Mouse (Mus musculus) layer of hippocampus, adult 11-12 months (tissue): ENCODE results near the gene Cxcr1.
A peak's percentile ranks its signal among the peaks of the same experiment; 100 is the strongest.

Experiments
- DNase-seq: peaks from one replicate; pipeline ENCODE4 v3.0.0; 2022; ENCODE audit warnings: low spot score

Cxcr1 gene

DNA sequence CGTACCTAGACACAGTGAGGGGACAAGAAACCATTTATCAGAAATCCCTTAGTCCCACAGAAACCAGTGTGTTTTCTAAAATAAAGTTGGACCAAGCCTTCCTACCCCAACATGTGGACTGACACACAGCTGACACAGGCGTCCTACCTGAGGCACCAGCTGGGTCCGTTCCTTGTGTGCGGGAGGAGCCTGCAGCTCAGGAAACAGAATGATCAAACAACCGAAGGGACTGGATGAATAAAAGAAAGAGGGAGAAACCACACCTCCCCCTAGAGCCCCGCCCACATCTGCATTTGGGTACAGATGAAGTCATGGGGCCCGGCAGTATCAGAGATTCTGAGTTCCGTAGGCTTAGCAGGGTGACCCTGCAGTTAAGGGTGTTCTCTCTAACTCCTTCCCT is at the start of gene Cxcr1:
Cxcr1 (minus strand) TSS at position 187 of the 400 bp plus-strand sequence.
- DNase-seq, result no peak

DNA sequence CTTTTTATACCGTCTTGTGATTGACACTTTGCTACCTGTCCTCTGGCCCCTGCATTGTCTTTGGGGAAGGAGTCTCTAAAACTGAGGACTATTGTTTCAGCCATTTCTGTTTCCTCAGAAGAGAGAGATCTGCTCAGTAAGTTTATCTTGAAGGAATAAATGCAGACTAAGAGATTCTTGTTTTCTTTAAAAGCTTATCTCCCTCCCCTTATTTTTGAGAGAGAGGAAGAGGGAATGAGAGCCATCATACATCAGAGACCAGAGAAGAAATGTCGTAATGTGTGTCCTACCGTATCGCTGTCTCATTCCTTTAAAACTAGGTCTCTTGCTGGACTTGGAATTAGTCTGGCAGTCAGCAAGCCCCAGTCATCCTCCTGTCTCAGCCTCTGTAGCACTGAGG is 46.4 kb upstream of the Cxcr1 start:
- DNase-seq, result no peak

DNA sequence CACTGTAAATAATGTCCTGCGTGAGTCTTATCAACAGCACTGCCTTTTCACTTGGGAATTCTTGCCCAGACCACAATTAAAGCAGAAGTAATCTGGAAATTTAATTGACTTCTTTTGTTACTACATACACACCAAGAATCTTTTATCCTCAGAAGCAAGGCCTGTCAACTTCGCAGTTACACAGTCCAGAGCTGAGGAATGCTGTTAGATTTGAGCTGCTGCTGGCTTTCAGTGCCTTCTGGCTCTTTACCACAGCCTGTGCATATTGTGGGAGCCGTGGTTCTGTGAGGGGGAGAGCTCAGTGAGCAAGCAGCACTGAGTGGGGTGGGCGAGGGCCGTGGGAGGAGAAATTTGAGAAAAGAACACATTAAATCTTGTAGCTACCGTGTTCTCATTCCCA is 45.9 kb upstream of the Cxcr1 start:
- peak; percentile 72 for DNase-seq

GRCm38 (mm10) chr1:74239618-74240017 is 45.2 kb upstream of the Cxcr1 start:
- DNase-seq, result no peak

GRCm38 (mm10) chr1:74239162-74239561 is 44.7 kb upstream of the Cxcr1 start:
- no peak for DNase-seq

GRCm38 (mm10) chr1:74238136-74238535 is 43.7 kb upstream of the Cxcr1 start:
- DNase-seq, result no peak

DNA sequence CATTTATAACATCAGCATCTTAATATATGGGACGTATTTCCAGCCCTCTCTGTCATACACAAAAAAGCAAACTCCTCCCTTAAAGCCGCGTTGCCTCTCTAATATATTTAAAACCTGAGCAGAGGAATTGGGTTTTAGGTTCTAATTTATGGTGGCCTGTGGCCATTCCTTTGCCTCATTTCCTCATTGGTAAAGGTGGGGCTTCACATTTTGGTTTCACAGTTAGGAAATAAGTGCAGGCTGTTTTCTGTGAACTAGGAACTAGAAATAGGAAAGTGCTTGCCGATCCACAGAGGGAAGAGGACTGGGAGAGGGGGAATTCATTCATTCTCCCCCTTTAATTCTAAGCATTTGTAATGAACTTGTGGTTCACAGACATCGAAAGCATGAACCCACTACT is 43.2 kb upstream of the Cxcr1 start:
- no peak for DNase-seq

DNA sequence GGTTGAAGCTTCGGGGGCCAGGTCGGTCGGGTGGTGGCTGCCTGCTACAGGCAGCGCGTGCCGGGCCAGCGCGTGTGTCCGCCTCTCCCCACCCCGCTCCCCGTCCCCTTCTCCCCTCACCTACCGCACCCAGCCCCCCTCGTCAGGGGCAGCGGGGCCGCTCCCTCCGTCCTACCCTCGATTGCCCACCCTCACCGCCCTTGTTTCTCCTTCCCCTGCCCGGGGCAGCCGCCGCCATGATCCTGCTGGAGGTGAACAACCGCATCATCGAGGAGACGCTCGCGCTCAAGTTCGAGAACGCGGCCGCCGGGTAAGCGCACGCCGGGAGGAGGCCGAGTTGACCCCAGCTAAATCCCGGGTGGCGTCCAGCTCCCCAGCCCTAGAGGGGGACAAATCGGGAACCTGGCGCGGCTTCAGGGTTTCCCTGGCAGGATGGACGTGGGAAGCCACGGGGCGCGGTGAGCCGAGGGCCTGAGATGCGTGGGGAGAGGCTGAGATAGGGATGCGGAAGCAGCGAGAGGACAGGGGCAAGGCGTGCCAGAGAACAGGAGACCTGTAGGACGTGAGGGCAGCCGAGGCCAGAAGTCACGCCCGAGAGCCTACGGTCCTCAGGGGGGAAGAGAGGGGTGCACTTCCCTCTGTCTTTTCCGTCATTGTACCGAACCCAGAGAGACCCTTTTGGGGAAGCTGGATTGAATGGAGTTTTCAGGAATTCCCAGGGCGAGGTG is 42.3 kb upstream of the Cxcr1 start:
- peak; percentile 35 for DNase-seq

DNA sequence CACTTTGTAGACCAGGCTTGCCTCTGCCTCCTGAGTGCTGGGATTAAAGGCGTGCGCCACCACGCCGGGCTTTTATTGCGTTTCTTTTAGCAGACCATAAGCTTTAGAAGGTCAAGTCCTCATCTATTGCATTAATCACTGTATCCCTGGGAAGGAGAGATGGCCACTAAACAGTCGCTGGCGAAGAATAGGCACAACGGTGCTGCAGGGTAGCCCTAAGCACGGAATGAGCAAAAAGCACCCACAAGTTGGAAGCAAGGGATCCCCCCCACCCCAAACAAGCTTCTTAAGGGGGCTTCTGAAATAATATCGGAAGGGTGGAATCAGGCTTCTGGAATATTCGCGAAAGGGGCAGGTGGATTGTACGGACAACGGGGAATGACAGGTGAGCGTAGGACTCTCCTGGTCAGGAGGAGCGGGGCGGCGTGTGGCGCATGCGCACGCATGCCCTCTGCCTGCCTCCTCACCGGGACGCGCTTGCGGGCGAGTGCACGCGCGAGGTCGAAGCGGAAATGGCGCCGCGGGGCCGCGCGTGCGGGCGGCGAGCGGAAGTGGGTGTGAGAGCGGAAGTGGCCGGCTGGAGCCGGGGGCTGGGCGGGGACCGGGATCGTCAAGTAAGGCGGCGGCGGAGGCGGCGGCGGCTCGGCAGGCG is 41.6 kb upstream of the Cxcr1 start, which contains the start of gene Arpc2:
Arpc2 (plus strand) TSS at position 147 of the 652 bp plus-strand sequence.
- peak; percentile 96 for DNase-seq

DNA sequence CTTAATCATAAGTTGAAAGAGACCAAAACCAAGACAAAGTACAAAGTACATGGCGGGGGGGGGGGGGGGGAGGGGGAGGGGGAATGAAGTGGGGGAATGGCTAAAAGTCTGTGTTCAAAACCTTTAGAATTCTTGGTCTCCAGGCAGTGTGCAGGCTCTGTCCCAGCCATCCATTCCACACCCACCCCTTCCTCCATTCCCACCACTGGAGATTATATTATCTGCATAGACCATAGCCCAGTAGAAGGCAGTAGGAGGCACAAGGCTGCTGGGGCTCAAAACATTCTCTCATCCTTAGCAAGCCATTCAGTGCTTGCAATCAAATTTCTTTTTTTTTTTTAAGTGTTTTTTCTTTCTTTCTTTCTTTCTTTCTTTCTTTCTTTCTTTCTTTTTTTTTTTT is 36.6 kb upstream of the Cxcr1 start:
- DNase-seq, result no peak

- DNase-seq, result no peak
Observed at GRCm38 (mm10) chr1:74229942-74230341, 35.5 kb upstream of the Cxcr1 start.

GRCm38 (mm10) chr1:74227317-74227716 is 32.9 kb upstream of the Cxcr1 start:
- peak; percentile 68 for DNase-seq

DNA sequence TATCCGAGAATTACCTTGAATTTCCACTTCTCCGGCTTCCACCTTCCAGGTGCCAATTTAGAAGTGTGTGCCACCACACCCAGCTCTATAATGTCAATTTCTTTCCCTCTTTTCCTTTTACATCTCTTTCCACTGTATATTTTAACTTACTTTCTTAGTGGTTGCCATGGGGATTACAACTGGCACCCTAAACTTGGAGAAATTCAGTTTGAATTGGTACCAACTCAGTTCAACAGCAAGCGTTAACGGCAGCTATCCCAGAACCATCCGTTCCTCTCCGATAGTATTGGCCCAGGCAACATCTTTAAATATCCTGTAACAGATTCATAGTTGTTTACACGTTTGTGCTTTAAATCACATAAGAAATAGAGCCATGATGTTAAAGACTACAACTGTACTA is 25.5 kb upstream of the Cxcr1 start:
- no peak for DNase-seq

GRCm38 (mm10) chr1:74208941-74209340 is 14.5 kb upstream of the Cxcr1 start:
- DNase-seq, result no peak

DNA sequence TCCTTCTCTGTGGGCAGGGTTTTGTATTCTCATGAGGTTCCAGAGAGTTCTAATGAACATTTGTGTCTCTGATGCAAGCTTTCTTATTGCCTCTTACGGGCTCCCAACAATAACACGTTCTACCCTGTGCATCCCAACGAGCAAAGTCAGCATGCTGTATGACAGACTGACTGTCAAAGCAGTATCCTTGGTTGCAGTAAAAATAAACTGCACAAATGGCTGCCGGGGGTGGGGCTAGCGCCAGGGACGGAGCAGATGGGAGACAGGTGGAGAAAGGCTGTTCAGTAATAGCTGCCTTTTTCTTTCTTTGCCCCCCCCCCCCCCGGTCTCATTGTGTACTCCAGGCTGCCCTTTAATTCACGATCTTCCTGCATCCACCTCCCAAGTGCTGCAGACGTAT is 13.5 kb upstream of the Cxcr1 start:
- peak; percentile 70 for DNase-seq

- no peak for DNase-seq
Observed at GRCm38 (mm10) chr1:74206642-74207041, 12.2 kb upstream of the Cxcr1 start.

DNA sequence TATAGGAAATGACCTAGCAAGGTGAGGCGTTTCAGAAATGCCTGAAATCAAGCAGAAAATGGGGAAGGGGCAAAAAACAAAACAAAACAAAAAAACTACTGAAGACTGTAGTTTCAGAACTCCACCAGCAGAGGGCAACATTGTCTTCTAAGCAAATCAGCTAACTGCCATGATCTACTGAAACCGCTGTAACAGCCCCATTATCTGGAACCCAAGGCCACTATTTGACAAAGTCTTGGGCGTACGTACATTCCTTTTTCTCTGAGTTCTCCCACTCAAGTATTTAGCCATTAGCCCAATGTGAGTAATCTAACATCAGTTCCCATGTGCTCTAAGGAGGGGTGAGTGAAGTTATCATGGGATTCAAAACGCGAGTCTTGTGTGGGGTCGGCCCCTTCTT is 11.4 kb upstream of the Cxcr1 start:
- peak; percentile 45 for DNase-seq

DNA sequence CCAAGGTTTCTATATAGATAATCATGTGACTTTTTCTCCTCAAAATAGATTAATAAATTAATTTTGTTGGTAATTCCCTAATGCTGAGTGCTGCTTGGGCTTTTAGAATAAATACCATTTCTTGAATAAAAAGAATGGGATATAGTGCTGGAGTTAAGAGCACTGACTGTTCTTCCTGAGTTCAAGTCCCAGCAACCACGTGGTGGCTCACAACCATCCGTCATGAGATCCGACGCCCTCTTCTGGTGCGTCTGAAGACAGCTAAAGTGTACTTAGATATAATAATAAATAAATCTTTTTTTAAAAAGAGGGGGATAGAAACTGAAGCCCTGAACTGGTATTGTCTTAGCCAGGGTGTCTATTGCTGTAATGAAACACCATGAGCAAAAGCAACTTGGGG is 9.0 kb upstream of the Cxcr1 start:
- no peak for DNase-seq

DNA sequence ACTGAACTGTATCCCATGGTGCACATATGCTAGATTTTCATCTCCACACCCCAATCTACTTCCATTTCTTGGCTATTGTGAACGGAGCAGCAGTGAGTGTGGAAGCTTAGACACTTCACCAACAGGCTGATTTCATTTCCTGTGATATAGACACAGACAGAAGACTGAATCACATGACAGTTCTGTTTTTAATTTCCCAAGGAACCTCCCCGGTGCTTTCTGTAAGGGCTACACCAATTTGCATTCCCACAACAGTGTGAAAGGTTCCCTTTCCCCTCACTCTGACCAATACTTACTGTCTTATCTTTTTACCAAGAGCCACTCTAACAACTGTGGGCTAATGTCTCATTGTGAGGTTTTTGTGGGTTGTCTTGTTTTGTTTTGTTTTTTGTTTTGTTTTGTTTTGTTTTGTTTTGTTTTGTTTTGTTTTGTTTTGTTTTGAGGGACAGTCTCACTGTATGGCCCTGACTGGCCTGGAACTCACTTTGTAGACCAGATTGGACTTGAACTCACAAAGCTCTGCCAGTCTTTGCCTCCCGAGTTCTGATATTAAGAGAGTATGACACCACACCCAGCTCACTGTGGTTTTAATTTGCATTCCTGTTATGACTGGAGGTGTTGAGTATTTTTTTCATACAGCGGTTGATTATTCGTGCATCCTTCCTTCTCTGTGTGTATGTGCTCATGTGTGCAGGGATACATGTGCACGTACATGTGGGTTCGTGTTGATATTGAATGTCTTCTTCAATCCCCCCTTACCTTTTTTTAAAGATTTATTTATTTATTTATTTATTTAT is 6.8 kb upstream of the Cxcr1 start:
- DNase-seq, result no peak

GRCm38 (mm10) chr1:74199046-74199445 is 4.6 kb upstream of the Cxcr1 start:
- no peak for DNase-seq

GRCm38 (mm10) chr1:74197726-74198470 is 3.5 kb upstream of the Cxcr1 start:
- DNase-seq, result peak; percentile 73
